Mouse (Mus musculus) lung, postnatal 36 days (tissue): Measurements from ENCODE around the gene Rnf213.

Experiments used
- DNase-seq: peaks from one replicate; pipeline ENCODE4 v3.0.0; 2022; ENCODE audit warnings: mixed read lengths

The Rnf213 gene

DNA sequence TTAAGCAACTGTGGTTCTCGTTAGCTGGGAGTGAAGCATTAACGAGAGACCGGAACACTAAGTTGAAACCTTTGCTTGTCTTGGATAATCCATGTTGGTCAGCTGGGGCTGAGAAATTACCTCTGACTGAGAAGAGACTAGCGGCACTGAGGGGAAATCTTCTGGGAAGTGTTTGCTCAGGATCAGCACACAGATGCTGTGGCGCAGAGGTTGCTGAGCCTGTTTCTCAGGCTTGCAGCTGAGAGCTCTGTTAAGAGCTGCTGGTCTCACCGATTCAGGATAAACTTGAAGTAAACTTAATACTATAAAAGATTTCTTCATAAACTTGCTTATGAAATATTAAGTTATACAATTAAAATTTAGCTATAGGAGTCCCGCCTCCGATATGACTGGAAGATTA, 45.9 kb downstream of the Rnf213 start:
- DNase-seq: peak; percentile 68

DNA sequence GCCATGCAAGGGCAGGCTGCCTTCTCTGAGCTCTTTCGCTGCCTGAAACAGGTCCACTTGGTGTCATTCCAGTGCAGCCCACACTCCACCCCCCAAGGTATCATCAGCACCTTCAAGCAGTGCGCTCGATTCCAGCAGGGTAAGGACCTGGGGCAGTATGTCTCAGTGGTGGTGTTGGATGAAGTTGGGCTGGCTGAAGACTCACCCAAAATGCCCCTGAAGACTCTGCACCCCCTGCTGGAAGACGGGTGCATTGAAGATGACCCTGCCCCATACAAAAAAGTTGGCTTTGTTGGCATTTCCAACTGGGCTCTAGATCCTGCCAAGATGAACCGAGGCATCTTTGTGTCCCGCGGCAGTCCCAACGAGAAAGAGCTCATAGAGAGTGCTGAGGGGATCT, 49.3 kb downstream of the Rnf213 start:
- DNase-seq: no peak

DNA sequence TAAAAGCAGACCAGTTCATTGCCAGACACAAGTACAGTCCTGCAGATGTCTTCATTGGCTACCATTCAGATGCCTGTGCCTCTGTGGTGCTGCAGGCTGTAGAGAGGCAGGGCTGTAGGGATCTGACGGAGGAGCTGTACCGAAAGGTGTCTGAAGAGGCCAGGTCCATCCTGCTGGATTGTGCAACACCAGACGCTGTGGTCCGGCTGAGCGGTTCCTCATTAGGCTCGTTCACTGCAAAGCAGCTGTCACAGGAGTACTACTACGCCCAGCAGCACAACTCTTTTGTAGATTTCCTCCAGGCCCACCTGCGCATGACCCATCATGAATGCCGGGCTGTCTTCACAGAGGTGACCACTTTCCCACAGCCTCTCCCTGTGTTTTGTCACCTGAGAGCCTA, 50.5 kb downstream of the Rnf213 start:
- no peak for DNase-seq

DNA sequence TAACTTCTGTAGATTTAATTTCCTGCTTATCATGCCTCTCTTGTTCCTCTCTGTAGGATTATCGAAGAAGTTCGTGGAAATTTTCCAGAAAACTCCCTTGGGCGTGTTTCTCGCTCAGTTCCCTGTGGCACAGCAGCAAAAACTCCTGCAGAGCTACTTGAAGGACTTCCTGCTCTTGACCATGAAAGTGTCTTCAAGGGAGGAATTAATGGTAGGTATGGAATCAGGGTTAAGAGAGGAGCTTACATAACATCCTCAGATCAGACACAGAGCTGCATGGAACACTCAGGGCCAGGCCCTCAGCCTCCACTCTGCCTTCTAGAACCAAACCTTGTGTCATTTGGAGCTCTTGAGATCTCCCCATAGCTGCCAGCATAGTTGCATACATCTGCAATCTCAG, 63.2 kb downstream of the Rnf213 start:
- DNase-seq: peak; percentile 37

DNA sequence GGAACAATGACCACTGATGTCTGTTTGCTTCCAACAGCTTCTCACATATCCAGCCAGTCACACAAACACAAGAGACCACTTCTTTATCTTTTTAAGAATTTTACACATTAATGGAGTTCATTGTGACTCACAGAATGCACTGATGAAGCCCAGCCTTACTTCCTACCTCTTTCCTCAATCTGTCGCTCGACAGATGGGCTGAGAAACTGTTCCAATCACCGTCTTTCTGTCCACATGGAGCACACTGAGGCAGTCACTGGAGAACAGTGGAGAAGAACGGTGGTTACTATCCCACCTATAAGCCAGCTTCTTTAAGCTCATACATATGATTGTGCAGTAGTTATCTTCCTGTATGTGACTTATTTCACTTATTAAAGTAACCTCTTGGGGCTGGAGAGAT, 85.0 kb downstream of the Rnf213 start:
- DNase-seq: no peak

DNA sequence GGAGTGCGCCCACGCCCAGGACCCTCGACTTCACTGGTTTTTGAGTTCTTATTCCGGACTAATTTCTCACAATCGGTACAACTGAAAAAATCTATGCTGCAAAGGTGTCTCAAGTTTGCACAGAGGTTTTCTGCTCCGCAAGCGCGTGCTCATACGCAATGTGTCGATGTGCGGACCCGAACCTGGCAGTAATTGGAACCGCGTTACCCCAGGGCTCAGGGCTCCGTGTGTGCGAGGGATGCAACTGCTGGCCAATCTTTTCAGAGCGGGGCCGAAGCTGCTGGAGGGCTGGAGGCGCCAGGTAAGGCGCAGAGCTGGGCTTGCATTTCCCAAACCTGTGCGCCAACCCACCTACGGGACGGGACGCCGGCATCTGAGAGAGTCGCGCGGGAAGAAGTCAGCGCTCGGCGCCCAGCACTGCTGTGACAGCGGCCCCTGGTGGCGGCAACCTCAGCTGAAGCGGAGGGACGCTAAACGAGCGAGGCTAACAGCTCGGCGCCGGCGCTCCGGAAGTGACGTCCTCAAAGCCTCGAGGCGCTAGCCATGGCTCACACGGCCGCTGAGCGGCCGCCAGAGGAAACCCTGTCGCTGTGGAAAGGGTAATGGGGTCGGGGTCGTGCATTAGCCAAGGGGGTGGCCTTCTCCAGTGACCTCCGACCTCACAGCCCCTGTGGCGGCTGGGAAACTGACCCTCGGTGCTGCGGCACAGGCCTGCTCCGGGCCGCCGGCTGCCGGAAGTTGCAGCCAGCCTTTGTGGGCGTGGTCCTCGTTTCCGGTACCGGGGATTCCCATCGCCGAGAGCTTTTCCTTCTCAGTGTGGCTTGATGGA, 98.2 kb downstream of the Rnf213 start, which contains the start of gene Endov:
Gene Endov, plus strand, starts transcription at position 487 of the 829 bp plus-strand sequence.
- peak; percentile 99 for DNase-seq

DNA sequence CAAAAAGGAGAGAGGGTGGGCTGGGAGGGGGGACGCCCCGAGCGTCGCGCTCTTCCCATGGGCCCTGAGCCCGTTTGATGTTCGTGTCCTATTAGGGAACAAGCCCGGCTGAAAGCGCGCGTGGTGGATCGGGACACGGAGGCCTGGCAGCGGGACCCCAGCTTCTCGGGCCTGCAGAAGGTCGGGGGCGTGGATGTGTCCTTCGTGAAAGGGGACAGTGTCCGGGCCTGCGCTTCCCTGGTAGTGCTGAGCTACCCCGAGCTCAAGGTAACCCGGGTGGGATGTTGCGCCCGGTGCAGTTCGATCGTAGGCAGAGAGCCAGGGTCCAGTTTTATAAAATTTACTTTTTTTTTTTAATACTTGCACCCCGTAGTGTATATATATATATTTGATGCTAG, 98.8 kb downstream of the Rnf213 start:
- DNase-seq: no peak

DNA sequence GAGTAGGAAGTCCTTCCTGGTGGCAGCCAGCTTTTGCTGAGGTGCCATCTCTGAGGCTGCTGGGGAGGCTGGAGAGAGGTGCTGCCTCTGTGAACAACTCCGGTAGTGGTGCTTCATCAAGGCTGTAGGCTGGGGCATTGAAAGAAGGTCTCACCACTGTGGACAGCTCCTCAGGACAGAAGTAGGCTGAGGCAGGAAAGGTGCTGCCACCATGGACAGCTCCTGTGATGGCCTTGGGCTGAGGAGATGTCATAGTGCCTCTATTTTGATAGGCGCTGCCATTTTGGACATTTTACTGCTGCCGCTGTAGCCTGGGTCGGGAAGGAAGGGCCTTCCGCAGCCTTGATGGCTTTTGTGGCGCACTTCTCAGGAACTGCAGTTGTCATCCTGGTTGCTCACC, 99.9 kb downstream of the Rnf213 start:
- DNase-seq: no peak

DNA sequence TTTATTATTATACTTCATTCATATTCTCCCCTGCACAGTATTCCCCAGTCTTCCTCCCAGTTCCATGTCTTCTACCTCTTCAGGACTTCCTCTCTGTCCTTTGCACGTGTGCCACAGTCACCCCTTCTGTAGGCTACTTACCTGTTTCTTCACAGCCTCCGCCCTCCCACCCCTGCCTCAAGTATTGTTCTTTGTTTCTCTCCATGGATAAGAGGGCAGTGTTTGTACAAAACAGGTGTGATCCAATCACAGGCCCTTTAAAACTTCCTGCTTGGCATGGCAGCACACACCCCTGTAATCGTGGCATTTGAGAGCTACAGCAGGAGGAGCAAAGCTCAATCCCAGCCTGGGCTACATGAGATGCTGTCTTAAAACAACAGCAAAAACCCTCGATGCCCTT, 100.6 kb downstream of the Rnf213 start:
- peak; percentile 59 for DNase-seq

DNA sequence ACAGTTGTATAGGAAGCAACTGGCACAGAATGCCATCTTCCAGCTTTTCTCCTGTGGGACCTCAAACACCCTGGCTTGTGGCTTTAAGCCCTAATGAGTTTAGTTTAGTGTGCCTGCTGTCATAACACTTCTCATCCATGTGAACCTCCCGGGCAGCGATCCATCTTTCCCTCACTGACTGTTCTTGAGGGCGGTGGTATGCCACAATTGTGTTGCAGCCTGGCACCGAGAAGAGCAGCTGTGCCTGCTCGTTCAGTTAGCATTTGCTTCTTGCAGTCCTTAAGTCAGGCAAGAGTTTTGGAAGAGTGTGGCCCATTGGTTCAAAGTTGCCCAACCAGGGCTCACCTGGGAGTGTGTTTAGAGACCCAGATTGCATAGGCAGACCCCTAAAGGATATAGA, 103.2 kb downstream of the Rnf213 start:
- no peak for DNase-seq

DNA sequence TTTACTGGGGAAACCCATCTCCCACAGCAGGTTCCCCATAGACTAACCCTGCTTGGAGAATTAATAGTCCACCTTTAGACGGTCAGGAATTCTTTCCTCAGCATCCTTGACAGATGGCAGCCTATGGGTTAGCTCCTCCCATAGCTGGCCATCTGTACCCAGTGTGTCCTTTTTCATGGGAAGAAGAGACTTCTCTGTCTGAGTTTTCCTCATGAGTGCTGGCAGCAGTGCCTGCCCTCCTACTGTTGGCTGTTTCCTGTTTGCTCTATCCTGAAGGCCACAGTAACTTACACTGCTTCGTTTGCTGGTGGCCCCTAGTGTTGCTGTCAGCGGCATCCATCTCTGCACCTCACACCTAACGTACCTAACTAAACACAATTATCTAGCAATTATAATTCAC, 104.6 kb downstream of the Rnf213 start:
- DNase-seq: no peak

DNA sequence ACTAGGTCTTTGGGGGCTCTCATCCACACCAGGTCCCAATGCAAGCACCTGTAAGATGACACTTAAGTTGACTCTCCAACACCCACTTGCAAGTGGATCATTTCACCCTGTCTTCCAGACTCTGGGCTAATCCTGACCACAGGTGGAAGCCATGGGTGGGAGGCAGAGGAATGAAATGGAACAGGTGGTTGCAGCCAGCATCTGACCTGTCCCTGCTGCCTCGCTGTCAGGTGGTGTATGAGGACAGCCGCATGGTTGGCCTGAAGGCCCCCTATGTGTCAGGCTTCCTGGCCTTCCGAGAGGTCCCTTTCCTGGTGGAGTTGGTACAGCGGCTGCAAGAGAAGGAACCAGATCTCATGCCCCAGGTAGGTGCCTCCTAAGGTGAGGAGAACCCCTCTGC, 106.4 kb downstream of the Rnf213 start:
- no peak for DNase-seq

DNA sequence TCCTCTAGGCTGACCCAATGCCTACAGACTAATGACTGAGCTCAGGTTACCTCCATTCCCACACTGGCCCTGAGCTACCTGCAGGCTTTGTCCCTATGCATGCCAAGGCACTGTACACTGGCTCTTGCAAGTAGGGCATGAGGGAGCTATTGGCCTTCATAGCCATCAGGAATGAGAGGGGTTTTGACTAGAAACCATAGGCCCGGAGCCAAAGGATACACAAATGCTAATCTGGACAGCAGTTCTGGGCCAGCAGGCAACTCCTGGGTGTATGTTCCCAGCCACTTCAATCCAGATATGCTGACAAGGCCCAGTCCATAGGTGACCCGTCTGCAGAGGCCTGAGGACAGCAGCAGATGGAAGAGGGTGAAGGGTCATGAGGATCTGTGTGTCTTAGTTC, 107.1 kb downstream of the Rnf213 start:
- no peak for DNase-seq

DNA sequence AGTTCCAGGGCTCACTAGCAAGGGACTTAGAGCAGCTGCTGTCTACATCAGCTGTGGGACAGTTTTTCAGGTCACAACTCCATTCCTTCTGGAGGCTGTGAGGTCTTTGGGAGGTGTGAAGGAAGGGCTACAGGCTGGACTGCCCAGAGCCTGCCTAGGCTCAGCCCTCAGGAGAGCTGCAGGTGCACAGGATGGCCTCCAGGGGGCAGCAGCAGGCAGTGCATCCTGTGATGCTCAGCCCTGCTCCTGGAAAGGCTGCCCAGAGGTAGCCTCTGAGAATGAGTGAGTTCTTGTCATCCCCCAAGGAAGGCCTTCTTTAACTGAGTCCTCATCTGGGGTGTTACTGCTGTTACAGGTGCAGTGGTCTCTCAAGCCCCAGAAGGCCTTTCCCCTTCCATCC, 110.8 kb downstream of the Rnf213 start:
- peak; percentile 79 for DNase-seq

DNA sequence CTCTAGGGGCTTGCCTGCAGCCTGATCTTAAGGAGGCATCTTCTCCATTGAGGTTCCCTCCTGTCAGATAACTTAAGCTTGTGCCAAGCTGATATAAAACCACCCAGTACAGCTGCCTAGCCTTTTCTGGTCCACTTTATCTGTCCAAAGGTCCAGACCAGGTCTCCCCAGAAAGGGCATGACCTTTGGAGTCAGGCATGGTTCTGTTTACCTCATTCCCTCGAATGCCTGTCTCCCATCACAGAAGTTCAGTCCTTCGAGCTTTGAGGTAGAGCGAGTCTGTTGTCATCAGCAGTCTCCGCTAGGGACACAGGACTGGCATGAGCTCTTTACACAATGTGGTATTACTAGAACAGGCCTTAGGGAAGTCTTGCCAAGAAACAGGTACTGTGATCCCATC, 113.5 kb downstream of the Rnf213 start:
- DNase-seq: no peak

DNA sequence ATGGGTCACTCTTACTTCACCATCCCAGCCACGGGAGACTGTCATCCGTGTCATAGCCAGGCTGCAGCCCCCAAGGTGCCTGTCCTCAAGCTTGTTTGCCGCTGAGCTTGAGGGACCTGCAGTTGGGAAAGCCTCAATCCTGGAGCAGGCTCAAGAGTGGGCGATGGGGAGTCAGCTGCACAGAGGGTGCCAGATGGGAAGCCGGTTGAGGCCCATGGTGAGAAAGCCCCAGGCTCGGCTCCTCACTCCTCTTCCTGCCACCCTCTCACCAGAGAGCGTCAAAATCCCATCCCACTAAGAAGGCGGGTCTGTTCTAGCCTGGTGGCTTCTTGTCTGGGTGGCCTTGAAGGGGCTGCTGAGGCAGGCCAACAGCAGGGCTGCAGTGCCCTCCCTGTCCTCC, 114.9 kb downstream of the Rnf213 start:
- DNase-seq: no peak

DNA sequence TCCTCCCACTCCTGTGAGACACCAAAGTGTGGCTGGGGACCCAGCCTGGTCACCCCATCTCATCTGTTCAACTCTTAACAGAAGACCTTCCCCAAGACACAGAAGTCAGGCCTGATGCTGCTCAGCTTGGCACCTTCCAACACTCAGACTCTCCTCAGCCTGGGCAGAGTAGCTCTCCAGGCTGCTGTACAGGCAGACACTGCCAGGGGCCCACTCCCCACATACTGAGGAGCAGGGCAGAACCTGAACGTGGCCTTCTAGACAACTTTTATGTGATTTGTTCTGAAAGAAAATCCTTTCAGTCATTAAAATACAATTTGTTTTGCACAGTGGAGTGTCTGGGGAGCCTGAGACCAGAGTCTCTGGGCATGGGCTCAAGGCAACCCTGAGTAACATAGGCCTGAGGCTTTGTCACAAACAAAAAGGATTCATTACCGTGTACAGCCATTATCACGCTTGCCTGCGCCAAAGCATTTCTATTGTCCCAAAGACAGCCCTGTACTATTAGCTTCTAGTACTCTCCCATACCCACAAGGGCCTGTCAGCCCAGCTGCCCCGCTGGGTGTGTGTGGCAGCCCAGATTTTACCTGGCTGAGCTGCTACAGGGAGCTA, 116.4 kb downstream of the Rnf213 start:
- no peak for DNase-seq

DNA sequence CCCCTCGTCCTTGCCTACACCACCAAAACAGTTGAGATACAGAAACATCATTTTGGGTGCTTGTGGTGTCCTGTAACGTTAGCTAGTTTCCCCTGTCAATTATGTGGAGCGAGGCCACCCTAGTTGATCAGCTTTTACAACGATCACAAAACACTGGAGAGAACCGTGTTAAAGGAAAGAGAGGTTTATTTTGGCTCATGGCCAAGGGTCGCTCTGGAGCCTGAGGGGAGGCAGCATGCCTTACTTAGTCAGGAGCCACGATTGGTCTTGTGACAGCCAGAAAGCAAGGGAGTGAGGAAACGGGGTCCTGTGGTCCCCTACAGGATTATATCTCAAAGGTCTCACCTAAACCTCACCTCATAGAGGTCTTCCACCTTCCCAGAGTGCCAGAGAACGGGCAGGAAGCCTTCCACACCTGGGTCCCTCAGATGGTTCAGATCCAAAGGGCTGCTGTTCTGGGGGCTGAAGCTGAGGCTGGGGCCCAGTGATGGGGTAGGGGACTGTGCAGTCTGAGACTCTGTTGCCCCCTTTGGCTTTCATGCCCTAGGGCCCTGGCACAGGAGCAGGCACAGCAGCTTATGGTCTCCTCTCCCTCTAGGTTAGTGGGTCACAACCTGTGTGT, 120.2 kb downstream of the Rnf213 start:
- no peak for DNase-seq

DNA sequence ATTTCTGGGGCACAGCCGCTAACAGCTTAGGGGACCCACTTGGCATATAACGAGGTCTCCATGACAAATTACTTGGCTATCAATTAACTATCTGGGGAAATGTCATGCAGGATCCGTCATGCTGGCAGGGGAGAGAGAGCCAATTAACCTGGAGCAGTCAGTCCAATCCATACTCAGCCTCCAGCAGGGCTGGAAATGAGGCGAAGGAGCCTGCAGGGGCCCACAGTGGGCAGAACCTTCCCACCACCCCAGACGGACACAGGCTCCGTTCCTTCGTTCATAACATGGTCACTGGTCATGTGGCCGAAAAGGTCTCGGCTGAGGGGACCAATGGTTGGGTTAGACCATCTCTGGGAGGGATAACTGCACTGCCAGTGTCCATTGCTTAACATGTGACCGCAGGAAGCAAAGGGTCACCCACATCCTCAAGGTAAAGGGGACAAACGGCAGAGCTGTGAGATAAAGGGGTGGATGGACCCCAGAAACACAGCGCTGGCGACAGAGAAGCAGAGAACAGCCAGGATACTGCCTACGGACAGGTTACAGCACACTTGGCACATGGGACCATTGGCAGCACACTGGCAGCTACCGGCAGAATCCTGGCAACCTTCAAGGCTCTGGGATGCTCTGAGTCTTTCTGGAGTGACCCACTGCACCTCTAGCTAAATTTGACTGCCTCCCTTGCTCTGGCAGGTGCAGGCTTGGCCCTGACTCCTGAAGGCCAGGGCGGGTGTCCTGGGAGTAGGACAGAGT, 121.4 kb downstream of the Rnf213 start:
- no peak for DNase-seq

DNA sequence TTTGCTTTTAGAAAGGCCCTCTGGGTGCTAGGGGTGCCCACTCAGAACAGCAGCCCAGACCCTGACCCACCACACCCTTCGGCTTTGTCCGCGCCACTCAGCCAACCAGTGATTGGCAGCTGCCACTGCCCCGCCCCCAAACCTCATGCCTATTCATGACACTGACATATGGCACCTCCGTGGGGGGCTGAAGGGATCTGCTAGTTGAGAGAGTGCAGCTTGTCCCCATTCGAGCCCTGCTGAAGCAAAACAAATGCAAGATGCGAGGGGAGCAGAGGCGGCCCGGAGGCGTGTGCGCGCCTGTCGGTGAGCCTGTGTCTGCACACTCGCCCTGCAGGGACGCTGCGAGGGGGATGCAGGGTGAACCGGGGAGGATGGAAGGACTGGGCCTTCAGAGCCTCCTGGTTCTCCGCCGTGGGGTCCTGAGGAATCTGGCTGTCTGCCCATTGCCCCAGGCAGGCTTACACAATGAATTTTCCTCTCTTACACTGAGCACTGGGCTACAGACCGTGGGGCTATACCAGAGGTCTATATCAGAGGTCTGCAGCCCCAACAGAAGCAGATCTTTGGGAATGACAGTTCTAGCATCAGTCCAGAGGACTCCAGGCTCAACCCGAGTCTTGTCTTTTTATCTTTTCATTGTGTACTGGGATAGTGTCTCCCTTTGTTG, 122.2 kb downstream of the Rnf213 start:
- DNase-seq: no peak

DNA sequence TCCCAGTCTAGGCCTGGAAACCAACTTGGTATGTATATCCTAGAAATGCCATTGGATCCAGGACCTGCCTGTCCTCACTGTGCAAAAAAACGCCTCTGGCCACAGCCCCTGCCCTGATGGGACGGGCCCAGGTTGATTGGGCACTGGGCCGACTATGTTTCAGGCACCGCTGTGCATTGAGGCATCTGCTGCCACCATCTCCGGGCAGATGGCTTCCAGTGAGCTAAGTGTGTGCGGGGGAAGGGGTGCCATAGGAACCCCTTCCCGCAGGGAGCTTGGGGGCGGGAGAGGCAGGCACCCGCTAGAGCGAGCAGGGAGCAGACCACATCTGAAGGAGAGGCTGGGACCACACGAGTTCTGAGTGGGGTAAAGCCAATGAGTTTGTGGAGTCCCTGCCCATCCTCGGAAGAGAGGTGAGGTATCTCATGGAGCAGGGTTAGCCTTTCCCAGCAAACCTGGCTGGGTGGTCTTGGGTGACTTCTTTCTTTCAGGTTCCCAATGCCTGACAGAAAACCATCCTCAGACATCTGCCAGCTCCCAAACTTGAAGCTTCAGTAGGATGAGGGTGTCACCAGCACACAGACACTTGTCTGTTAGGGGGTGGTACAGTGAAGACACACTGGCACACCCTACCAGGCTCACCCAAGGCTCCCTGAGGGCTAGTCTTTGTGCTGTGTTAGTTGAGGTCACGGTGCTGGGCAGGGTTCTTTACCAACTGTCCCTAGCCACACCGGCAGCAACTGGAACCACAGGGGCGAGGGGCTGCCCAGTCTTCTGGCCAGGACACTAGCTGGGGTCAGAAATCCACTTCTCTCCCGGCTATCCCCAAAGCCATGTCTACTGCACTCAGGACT, 123.2 kb downstream of the Rnf213 start:
- no peak for DNase-seq
